Mouse (Mus musculus) liver, postnatal 0 days (tissue): ENCODE data around the gene Fam178b.

Experiments used
- CTCF ChIP-seq: sonication (generic); IDR thresholded peaks from 2 replicates; pipeline ENCODE4 v1.5.1; 2016; ENCODE audit warnings: antibody characterized with exemption, low read depth
- EP300 ChIP-seq: IDR thresholded peaks from 2 replicates; pipeline ENCODE4 v1.6.1; 2016; ENCODE audit warnings: antibody characterized with exemption, low read depth, mild to moderate bottlenecking

DNA sequence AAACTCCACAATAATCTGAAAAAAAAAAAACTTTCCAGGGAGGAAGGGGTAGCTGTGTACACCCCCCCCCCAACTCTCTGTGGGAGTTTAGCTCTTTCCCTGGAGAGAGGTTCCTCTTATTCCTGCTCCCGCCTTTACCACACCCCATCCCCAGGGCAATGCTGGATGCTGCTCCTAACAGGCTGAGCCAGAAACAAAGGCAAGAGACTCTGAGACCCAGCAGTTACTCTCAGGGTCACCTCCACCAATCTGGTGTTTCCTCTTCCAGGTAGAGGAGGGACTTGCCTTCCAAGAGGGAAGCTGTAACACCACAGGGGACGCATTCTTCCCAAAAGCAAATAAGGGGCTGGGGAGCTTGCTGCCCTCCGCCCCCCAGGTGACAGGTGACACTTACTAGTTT is 24.8 kb upstream of the Fam178b start:
- TF ChIP-seq CTCF (no peak), EP300 (no peak)
